Mouse (Mus musculus): ENCODE measurements around the gene Nxph3.

- TF ChIP-seq MEF2A (IDR thresholded peaks at IDR 0.05; ENCODE audit: borderline replicate concordance, low read depth, low read length) = no peak
- no peak for TF ChIP-seq ZC3H11A (IDR thresholded peaks at IDR 0.05; ENCODE audit: low read depth, low read length)
- TF ChIP-seq MAZ (IDR thresholded peaks at IDR 0.05; ENCODE audit: low read depth, low read length) = no peak
- TF ChIP-seq CTCF (conservative IDR thresholded peaks at IDR 0.05 in 1 of 2, IDR thresholded peaks at IDR 0.05 in 1 of 2; ENCODE audit: low read depth in 2 of 2, low read length in 2 of 2) = no peak
- no peak for TF ChIP-seq SMC3 (IDR thresholded peaks at IDR 0.05; ENCODE audit: low read depth, low read length)
- TF ChIP-seq POLR2A (IDR thresholded peaks at IDR 0.05; ENCODE audit: low read depth, low read length) = no peak
- TF ChIP-seq EP300 (IDR thresholded peaks at IDR 0.05; ENCODE audit: low read length) = no peak
- TF ChIP-seq HCFC1 (IDR thresholded peaks at IDR 0.05; ENCODE audit: low read depth, low read length) = no peak
- no peak for TF ChIP-seq CHD1 (IDR thresholded peaks at IDR 0.05; ENCODE audit: low read depth, low read length)
- TF ChIP-seq NELFE (IDR thresholded peaks at IDR 0.05; ENCODE audit: low read depth, low read length) = no peak
- TF ChIP-seq TBP (conservative IDR thresholded peaks at IDR 0.05; ENCODE audit: low read depth, low read length) = no peak
- no peak for TF ChIP-seq KAT2A (IDR thresholded peaks at IDR 0.05; ENCODE audit: insufficient replicate concordance, low read length)
- TF ChIP-seq ELF1 (IDR thresholded peaks at IDR 0.05; ENCODE audit: low read depth, low read length) = no peak
- TF ChIP-seq TCF12 (IDR thresholded peaks at IDR 0.05; ENCODE audit: low read depth, low read length) = no peak
These were observed 52.2 kb downstream of the Nxph3 start for GRCm38 (mm10) chr11:95462168-95462567.

Measured in CH12.LX (cell line).